Mouse (Mus musculus): ENCODE data around the gene Vwa8.

DNA sequence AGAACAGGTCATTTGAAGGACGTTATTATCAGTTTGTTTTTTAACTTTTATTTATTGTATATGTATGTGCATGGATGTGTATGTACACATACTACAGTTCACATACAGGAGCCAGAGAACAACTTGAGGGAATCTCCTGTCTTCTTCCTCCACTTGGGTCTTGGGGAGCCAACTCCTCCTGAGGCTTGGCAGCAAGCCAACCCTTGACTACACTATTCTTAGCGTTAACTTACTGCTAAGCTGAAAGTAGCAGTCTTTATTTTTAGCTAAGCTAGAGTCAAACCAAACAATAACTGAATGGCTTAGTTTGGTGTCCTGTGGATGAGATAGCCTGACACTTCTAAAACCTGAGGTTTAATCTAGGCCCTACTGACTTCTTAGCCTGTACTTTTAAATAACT is 135.4 kb downstream of the Vwa8 start:
- TF ChIP-seq POLR2A (IDR thresholded peaks at IDR 0.05; ENCODE audit: low read depth, low read length): no peak
- no peak for TF ChIP-seq POLR2AphosphoS2 (IDR thresholded peaks at IDR 0.05; ENCODE audit: low read depth, low read length)
- TF ChIP-seq MAFK (IDR thresholded peaks at IDR 0.05; ENCODE audit: insufficient replicate concordance, low read length): no peak
- TF ChIP-seq JUND (conservative IDR thresholded peaks at IDR 0.05; ENCODE audit: low read depth, low read length): no peak

Data from CH12.LX (cell line).